Mouse (Mus musculus) urinary bladder, adult 18-20 months (tissue): ENCODE measurements at regions not wholly inside any gene's neighbourhood (a gene's known extent, or its start where the extent isn't known, plus 50 kb on each side); places are given as distances from the start of the nearest gene placed in this dataset.

Experiments used
- DNase-seq, 2 experiments: peaks; one replicate each; pipeline ENCODE4 v3.0.0; 2022; ENCODE audit warnings: low spot score in 2 of 2, mixed read lengths in 2 of 2

DNA sequence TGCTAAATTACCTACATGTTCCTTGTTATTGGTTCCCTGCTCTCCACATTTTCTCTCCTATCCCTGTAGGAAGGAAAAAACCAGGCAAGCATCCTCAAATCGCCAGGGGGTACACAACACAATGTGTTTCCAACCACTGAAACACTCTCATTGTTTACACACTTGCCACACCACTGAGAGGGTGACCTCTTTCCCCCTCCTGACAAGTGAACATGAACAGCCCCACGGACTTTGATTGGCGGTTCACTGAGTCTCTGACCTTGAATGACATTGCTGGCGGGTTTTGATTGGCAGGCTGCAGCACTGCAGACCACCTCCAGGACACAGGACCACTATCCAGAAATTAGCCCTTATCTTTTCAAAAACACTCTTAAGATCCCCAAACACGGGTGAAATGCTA is 211.7 kb upstream of the Onecut1 start:
- no peak for DNase-seq

DNA sequence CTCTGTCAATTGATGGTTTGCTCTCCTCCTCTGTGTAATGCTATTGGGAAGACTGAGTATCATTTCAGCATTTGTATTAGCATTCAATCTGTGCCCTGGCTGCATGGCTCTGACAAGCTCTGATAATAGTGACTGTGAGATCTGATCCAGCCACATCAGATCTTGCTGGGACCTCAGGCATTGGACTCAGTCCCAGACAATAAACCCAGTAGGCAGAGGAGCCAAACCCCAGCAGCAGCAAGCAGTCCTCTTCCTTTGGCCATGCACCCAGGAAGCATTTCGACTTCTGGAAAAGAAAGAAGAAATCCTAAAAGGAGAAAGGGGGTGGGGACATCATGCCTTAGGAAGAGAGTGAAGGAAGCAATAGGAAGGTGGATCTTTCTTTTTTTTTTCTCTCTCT is 205.8 kb upstream of the Onecut1 start:
- DNase-seq, result no peak

GRCm38 (mm10) chr9:74656392-74656791 is 205.3 kb upstream of the Onecut1 start:
- DNase-seq, result no peak

- DNase-seq, result no peak
These were observed 190.3 kb upstream of the Onecut1 start for GRCm38 (mm10) chr9:74671356-74671952.

DNA sequence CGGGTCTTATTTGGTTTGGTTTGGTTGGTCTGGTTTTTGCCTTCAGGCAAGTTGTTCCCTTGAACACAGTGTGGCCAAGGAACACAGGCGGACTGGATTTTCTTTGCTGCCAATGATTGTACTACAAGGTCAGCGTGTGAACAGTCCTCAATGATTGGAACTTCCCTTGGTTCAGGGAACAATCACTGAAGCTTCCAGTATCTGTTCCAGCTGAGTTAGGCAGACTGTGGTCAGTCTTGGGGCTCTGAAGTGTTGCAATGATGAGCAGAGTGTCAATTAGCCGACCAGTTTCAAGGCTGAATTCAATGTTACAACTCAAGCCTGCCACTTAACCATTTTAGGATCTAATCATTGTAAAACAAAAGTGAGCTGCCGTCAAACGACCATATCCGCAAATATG is 189.5 kb upstream of the Onecut1 start:
- DNase-seq, result no peak

GRCm38 (mm10) chr9:74698229-74698628 is 163.5 kb upstream of the Onecut1 start:
- DNase-seq, result no peak

DNA sequence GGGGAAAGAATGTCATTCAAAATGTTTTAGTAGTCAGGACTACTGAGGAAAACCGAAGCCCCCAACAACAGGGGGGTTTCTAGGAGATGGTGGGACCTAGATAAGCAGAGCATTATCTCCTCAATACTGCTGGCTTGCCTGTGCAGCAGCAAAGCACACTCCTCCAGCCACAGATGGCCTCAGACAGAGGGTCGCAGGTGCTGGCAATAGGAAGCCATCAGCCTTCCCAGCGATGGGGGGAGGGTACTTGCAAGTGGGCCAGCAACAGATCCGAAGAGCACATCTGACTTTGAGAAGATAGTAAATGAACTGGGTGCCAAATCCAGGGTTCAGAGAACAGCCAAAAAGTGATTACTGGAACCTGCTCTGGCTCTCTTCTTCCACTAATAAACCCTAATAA is 156.0 kb upstream of the Onecut1 start:
- no peak for DNase-seq

DNA sequence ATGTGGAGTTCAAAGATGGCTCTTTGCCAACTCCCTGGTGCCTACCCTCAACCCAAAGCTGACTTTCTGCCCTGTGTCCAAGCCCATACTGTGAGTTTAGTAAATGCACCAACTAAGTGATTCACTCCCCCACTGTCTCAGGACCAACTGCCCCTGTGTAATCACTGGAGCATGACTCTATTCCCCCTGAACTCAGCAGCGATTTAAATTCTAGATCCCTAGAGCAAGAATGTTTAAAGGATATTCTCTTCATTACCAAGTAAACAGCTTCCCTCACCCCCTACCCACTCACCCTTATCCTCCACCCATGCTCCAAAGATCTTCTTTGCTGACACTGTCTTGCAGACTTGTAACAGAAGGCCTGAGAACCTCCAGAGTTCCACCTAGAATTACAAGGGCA is 154.1 kb upstream of the Onecut1 start:
- DNase-seq, result no peak

DNA sequence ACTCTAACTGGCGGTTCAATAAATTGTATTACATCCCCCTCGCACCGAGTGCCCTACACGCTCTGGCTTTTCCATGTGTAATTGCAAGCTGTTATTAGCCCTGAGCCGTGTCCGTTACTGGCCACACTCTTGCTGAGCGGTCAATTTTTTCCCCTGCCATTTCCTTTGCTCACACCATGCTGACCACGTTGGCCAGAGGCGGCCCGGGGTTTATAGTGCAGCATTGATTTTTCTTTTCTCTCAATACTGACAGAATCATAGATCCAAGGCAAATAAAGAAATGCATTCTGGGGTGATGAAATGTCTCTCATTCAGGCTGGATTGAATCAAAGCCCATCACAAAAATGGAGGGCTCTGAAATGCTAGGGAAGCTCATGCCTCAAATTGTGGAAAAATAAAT is 150.0 kb upstream of the Onecut1 start:
- no peak for DNase-seq

DNA sequence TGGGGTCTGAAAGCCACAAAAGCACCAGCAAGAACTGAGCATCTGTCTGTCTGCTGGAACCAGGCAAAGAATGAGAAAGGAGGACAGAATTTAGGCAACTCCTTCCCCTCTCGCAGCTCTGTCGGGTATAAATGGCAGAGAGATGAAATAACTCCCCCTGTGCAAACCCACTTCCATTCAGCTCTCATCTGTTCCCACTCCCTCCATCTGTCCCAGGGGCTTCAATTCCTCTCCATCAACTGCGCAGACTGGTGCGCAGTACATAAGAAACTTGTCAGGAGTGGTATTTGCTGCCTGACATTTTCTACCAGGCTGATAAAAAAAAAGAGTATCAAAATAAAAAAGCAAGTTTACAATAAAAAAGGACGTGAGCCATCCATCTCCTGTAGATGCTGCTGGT is 129.3 kb upstream of the Onecut1 start:
- DNase-seq, result no peak

DNA sequence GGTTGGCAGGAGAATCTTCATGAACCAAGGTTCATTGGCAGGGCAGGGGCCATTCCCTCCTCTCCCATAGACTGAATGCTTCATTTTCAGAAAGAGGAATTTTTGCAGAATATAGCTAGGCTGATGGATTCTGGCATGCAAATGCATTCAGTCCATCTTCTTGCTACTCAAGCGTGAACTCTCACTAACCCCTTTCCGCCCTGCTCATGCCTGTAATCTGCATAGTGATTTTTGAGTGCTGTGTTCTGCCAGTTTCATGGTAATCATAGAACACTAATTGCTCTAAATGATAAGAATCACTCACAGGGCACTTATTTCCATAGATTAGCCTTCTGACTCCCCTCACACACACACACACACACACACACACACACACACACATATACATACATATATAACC is 119.8 kb upstream of the Onecut1 start:
- DNase-seq, result no peak

DNA sequence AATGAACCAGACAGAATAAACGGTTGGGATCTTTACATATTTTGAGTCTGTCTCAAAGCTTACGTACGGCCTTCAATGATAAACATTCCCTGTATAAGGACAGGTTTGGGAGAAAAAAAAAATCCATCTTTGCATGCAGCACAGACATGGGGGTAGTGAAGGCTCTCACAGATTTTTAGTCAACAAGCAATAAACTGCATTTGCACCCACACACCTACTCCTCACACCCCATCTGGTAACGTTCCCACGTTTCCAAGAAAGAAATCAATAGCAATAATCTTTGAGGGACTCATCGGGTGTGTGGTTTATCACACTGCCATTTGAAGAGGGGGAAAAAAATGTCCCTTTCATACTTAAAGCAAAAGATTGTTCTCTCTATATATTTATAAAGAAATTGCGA is 113.8 kb upstream of the Onecut1 start:
- DNase-seq, result no peak

GRCm38 (mm10) chr9:74758025-74758424 is 103.7 kb upstream of the Onecut1 start:
- DNase-seq, result no peak

DNA sequence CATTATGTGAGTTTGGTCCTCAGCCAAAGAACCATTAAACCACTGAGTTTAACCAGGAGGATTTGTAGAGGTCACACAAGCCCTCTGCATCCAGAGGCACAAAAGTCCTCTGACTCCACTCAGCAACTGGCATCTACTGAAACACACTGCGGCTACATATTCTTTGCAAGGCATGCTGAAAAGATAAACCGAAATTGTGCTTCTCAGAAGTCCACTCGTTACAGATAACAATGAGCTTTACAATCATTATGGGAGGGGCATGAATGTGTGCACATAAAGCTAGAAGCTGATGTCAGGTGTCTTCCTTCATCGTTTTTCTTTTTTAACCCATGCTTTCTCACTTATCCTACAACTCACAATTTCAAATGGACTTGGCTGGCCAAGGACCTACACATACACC is 102.8 kb upstream of the Onecut1 start:
- no peak for DNase-seq

GRCm38 (mm10) chr9:74780419-74780818 is 81.3 kb upstream of the Onecut1 start:
- DNase-seq, result no peak

- no peak for DNase-seq
These were observed 68.3 kb upstream of the Onecut1 start for GRCm38 (mm10) chr9:74793394-74793793.

- DNase-seq, result no peak
These were observed 65.7 kb upstream of the Onecut1 start for GRCm38 (mm10) chr9:74795994-74796393.

DNA sequence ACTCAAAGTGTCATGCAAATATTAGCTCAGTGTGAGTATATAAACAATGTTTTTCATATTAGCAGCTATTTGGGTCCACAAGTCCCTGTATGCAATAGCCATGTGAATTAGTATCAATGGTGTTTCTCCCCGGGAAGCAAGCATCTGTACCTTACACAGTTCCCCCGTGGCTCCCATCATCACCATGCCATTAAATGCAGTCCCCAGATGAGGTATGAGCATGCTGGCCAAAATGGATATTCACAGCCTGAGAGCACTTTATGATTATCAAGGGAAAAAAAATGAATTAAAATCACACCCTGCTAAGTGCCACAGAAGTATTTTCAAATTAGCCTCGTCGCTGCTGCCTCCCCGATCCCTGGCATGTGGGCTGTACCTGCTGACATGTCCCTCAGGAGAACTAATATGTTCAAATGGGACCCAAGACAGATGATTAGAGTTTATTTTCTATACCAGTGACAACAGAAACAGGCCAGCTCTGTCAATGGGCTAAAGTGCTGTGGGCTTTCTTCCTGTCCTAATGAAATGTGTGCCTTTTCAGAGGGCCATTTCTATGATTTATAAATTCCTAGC is 64.4 kb upstream of the Onecut1 start:
- DNase-seq, result no peak

DNA sequence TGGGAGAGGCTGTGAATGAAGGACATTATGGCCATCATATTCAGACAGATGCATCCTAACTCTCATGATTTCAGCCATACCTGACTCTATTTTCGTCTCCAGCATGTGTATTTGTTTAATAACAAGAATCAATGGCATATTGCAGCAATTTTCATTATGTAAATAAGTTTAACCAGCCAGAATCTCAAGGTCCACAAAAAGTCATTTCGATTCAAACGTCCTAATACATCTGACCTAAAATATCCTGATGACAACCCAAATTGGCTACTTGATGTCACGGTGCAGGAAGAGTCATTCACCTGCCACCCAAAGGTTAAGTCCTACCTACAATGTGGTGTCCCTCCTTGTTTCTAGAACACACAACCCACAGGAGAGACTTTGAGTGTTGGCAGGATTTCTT is 60.6 kb upstream of the Onecut1 start:
- DNase-seq, result no peak

- no peak for DNase-seq
These were observed 50.3 kb upstream of the Onecut1 start for GRCm38 (mm10) chr9:74811437-74811836.
